Mouse (Mus musculus) cerebellum, adult 2 months (tissue): ENCODE results near the gene Tmem179b. TPM values are rescaled to one million over a fixed set of nuclear protein-coding genes. Genes with fewer than 3 reads are reported as not detected.

Source experiments
- DNase-seq, 2 experiments: peaks; one replicate each; pipeline ENCODE4 v3.0.0; 2021
- H3K27ac ChIP-seq: fragments of 200-500 bp; 2 replicates; pipeline ENCODE4 v1.5.1; 2012; ENCODE audit warnings: low read length, control low read depth, inconsistent platforms; ENCODE audit not compliant: insufficient read depth
- H3K27me3 ChIP-seq: fragments of 200-500 bp; 2 replicates; pipeline ENCODE4 v1.6.1; 2012; ENCODE audit warnings: inconsistent platforms, mild to moderate bottlenecking, low read length, moderate library complexity; ENCODE audit not compliant: control insufficient read depth, insufficient read depth
- H3K4me1 ChIP-seq: fragments of 200-500 bp; 2 replicates; pipeline ENCODE4 v1.6.1; 2011; ENCODE audit warnings: low read length; ENCODE audit not compliant: control insufficient read depth, insufficient read depth
- H3K4me3 ChIP-seq: fragments of 200-500 bp; replicated peaks from 2 replicates; pipeline ENCODE3; 2011; ENCODE audit warnings: mild to moderate bottlenecking, low read depth, low read length, control low read depth; ENCODE audit not compliant: insufficient read depth
- CTCF ChIP-seq: fragments of 200-500 bp; IDR thresholded peaks from 2 replicates; pipeline ENCODE4 v1.5.1; 2011; ENCODE audit warnings: low read depth, mild to moderate bottlenecking, control low read depth, low read length, moderate library complexity, borderline replicate concordance; ENCODE audit not compliant: insufficient read depth
- POLR2A ChIP-seq: fragments of 200-500 bp; IDR thresholded peaks from 2 replicates; pipeline ENCODE4 v1.6.1; 2011; ENCODE audit warnings: low read length, control low read depth, borderline replicate concordance; ENCODE audit not compliant: insufficient read depth
- WGBS: fragments of 180-500 bp; shearing (Covaris S2); methylation state at CpG from one replicate; pipeline ENCODE4 v1.1.7; 2018; 5-methylcytosine and 5-hydroxymethylcytosine counted together
- polyA plus RNA-seq: library from polyadenylated mRNA; depleted of rRNA; stranded (reverse); fragments of >200 nt; gene quantifications from 2 replicates; pipeline ENCODE4 v1.2.3, GENCODE M21; 2012

The Tmem179b gene
- polyA plus RNA-seq, 1 experiment, result 15.9 TPM

- no peak for TF ChIP-seq CTCF
- TF ChIP-seq POLR2A, result peak; percentile 76; the same call in 1 of the 2 replicates
- under 1% methylated on average over 25 of the region's 25 CpGs for WGBS
- Histone ChIP-seq H3K27ac (peak within 1 kb of the TSS; percentile 51; the same call in 1 of the 2 replicates), H3K4me3 (peak within 1 kb of the TSS; percentile 97), H3K4me1 (no peaks in the 10 kb centered on the region; the same call in 1 of the 2 replicates), H3K27me3 (no peaks in the 10 kb centered on the region)
- peak; percentile 86 to 90 for DNase-seq
Measured at GRCm38 (mm10) chr19:8798264-8798946, 24.1 kb upstream of the Tmem179b start, which contains the start of gene Polr2g. Gene Polr2g, minus strand, starts transcription at chr19:8798577.

DNA sequence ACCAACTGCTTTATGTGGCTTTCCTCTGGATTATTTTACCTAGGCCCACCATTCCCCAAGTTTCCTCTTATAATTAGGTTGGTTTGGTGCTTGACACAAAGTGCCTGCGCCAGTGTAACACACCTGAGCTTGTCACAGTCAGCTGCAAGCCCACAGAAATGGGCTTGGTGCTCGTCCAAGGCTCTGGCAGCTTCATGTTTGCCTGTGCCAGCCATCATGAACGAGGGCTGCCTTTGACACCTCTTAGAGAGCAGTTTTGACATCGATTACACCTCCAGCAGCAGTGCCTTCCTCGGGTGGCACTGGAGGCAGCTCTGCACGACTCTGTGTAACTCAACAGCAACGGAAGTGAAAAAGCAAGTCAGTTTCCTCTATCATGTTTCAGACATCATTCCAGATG, 15.9 kb upstream of the Tmem179b start:
- WGBS, result 48% methylated on average over 7 of the region's 7 CpGs
- H3K27me3 ChIP-seq, result no peaks in the 10 kb centered on the region
- H3K4me1 ChIP-seq, result peaks cover 3% of the 10 kb centered on the region; the same call in 1 of the 2 replicates
- H3K4me3 ChIP-seq, result no peak overlapping the region
- no peak overlapping the region for H3K27ac ChIP-seq
- no peak for TF ChIP-seq CTCF
- no peak for DNase-seq

DNA sequence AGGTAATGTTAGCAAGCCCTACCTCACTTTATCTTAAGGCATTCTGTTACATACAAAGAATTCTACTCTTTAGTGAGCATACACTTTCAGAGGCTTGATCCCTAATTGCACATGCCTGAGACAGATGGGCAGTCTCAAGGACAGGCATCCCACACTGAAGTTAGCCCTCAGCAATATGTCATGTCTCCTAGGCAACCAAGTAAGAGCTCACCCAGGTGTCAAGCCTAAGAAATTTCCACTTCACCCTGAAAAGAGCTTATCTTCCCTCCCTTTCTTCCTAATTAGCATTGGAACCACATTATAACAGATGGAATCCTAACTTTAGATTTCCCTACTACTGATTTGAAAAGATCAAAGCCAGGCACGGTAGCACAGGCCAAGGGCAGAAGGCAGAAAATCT, 14.9 kb upstream of the Tmem179b start:
- no peaks in the 10 kb centered on the region for H3K27me3 ChIP-seq
- TF ChIP-seq POLR2A (no peak), CTCF (no peak)
- H3K27ac ChIP-seq, result peak overlapping the region; percentile 12; the same call in 1 of the 2 replicates
- H3K4me1 ChIP-seq, result peaks cover 3% of the 10 kb centered on the region; the same call in 1 of the 2 replicates
- 18% methylated on average over 1 of the region's 1 CpGs for WGBS
- DNase-seq, result peak in 1 of 2 experiments; percentile 38
- no peak overlapping the region for H3K4me3 ChIP-seq

DNA sequence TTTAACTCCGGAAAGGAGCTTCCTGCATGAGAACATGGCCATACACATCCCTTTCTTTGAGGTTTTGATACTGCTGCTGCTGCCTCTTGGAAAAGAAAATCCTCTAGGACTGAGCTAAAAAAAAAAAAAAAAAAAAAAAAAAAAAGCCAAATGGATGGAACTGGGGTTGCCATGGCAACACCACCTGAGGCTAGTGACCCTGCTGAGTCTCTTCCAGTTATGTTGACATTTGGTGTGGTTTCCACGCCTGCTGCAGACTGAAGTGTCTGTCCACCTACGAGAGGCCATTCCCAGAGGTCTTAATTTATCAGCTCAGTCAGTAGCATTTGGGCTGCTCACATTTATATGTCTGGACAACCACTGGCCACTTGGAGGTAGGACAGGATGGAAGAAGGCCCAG, 14.3 kb upstream of the Tmem179b start:
- Histone ChIP-seq H3K27ac (0 out of 2 replicates have a peak overlapping the region, but pooled peaks have one; percentile 12), H3K4me3 (no peak overlapping the region), H3K4me1 (peaks cover 3% of the 10 kb centered on the region; the same call in 1 of the 2 replicates), H3K27me3 (no peaks in the 10 kb centered on the region)
- DNase-seq, result peak; percentile 49 to 64
- TF ChIP-seq POLR2A, result no peak
- no peak for TF ChIP-seq CTCF
- WGBS, result 17% methylated on average over 3 of the region's 3 CpGs

DNA sequence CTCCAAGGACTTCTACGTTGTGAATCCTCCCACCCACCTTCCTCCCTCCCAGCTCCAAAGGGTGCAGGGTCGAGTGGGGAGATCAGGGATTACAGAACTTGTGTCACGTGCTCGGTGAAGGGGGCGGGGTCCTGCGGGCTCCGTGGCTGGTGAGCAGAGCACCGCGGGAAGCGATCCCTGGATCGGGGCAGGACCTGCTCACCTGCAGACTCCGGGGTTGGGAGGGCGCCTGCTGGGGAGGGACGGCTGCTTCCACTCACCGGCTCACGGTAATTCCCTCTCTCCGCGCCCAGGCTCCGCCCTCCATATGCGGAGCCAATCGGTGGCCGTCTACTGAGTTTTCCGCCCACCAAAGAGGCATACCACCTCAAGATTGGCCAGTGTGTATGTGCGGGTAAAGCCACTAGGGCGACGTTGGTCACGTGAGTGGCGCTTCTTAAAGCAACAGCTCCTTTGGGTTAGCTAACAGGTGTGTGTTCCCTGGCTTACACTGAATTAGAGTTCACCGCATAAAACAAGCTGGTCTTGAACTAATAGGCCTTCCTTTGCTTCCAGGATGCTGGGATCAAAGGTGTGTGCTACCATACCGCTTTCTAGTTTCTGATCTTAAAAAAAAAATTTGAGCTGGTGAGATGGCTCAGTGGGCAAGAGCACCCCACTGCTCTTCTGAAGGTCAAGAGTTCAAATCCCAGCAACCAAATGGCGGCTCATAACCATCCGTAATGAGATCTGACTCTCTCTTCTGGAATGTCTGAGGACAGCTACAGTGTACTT, 11.9 kb upstream of the Tmem179b start, which contains the start of gene Taf6l:
TSS of gene Taf6l (minus strand) at position 410 of the 774 bp plus-strand sequence.
- DNase-seq, result peak; percentile 90 to 95
- Histone ChIP-seq H3K4me3 (peak within 1 kb of the TSS; percentile 91), H3K4me1 (peaks cover 3% of the 10 kb centered on the region; the same call in 1 of the 2 replicates), H3K27ac (no peak within 1 kb of the TSS), H3K27me3 (no peaks in the 10 kb centered on the region)
- WGBS, result under 1% methylated on average over 32 of the region's 32 CpGs
- TF ChIP-seq CTCF (no peak; the same call in 1 of the 2 replicates), POLR2A (peak; percentile 45; the same call in 1 of the 2 replicates)

- TF ChIP-seq CTCF, result no peak
- no peak for TF ChIP-seq POLR2A
- peak overlapping the region; percentile 93 for H3K27ac ChIP-seq
- no peaks in the 10 kb centered on the region for H3K27me3 ChIP-seq
- 2% methylated on average over 20 of the region's 20 CpGs for WGBS
- peak overlapping the region; percentile 94 for H3K4me3 ChIP-seq
- DNase-seq, result no peak
- peaks cover 4% of the 10 kb centered on the region for H3K4me1 ChIP-seq
Measured at GRCm38 (mm10) chr19:8774951-8775421, 719 bp upstream of the Tmem179b start.

DNA sequence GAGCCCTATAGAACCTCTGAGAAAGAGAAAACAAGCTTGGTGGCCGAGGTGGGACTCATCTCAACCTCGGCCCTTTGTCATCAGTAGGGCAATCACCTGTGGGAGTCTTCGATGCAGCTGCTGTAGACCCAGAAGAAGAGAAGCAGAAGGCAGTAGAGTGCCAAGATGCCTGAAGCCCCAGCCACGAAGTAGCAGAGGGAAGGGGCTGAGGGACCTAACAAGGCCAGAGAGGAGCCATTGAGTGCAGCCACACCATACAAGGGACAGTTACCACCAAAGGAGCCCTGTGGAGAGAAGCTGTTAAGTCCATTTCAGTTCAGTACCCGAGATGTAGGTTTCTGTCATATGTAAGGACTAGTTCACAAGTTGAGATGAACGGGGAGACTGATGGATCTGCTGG, 858 bp downstream of the Tmem179b start:
- Histone ChIP-seq H3K4me3 (peak overlapping the region; percentile 22), H3K27ac (no peak overlapping the region), H3K27me3 (no peaks in the 10 kb centered on the region), H3K4me1 (peaks cover 4% of the 10 kb centered on the region)
- TF ChIP-seq CTCF (no peak), POLR2A (no peak)
- no peak for DNase-seq
- WGBS, result 44% methylated on average over 6 of the region's 6 CpGs
